Mouse (Mus musculus) left cerebral cortex, adult 6 months (tissue): ENCODE measurements around the gene Cdc7. TPM values are rescaled to one million over a fixed set of nuclear protein-coding genes. Genes with fewer than 3 reads are reported as not detected.

Experiments used
- long read RNA-seq, 2 experiments: library from polyadenylated mRNA; unstranded; transcript quantifications; one replicate each; pipeline ENCODE4 v2.0.0; 2019 to 2020
- polyA plus RNA-seq: library from polyadenylated mRNA; unstranded; fragments of <200 nt; fragmentation: Nextera tagmentation; gene quantifications from 2 replicates; pipeline ENCODE4 v1.2.3, GENCODE M21; 2021

Cdc7 gene
- polyA plus RNA-seq: 2.9 and 3.8 TPM in 2 replicates
- long read RNA-seq, experiment 1, transcript Cdc7-201 (12 exons, 2,961 nt): major isoform, 12 of 47 reads
- long read RNA-seq, experiment 1, partial matches to known transcripts: 3 of 47 reads
- long read RNA-seq, experiment 1, other reads (novel, unspliced or antisense): 26 of 47 reads
- long read RNA-seq, experiment 2, partial matches to known transcripts: 4 of 6 reads
- long read RNA-seq, experiment 2, other reads (novel, unspliced or antisense): 0 of 6 reads

GRCm38 (mm10) chr5:106963584-106964512 lies at the start of gene Cdc7:
Gene Cdc7 (plus strand): TSS chr5:106964322.

GRCm38 (mm10) chr5:106925488-106926368 lies 38.4 kb upstream of the Cdc7 start, which contains the start of gene Hfm1:
Gene Hfm1 (minus strand): TSS chr5:106926321.

Other genes starting within 250 kb of the Cdc7 start
- gene Hfm1, start 38.0 kb upstream of the Cdc7 start, polyA plus RNA-seq: 0.29 and 0.48 TPM in 2 replicates